Mouse (Mus musculus) CD4-positive, CD25-positive, alpha-beta regulatory T cell, adult 4 months (primary cell): ENCODE measurements at regions not wholly inside any gene's neighbourhood (a gene's known extent, or its start where the extent isn't known, plus 50 kb on each side); places are given as distances from the start of the nearest gene placed in this dataset.

Experiments
- ATAC-seq: one replicate; pipeline ENCODE4 v1.8.0; 2017

- ATAC-seq: no peak
Measured at GRCm38 (mm10) chr16:85964352-85965210, 63.0 kb upstream of the Adamts5 start.

- no peak for ATAC-seq
Measured at GRCm38 (mm10) chr16:85956006-85956562, 54.5 kb upstream of the Adamts5 start.

- no peak for ATAC-seq
Measured at GRCm38 (mm10) chr16:85951628-85952027, 50.0 kb upstream of the Adamts5 start.
